Mouse (Mus musculus) cerebellum, adult (tissue): ENCODE results near the gene Lamb2.
A peak's percentile ranks its signal among the peaks of the same experiment; 100 is the strongest.

Experiments used
- ATAC-seq: cut with Nextera tagmentation; 2 replicates; pipeline ENCODE4 v1.9.2; 2017; ENCODE audit warnings: mild to moderate bottlenecking, moderate library complexity, mixed read lengths; ENCODE audit not compliant: insufficient number of reproducible peaks, low FRiP score, low TSS enrichment

Lamb2 gene

DNA sequence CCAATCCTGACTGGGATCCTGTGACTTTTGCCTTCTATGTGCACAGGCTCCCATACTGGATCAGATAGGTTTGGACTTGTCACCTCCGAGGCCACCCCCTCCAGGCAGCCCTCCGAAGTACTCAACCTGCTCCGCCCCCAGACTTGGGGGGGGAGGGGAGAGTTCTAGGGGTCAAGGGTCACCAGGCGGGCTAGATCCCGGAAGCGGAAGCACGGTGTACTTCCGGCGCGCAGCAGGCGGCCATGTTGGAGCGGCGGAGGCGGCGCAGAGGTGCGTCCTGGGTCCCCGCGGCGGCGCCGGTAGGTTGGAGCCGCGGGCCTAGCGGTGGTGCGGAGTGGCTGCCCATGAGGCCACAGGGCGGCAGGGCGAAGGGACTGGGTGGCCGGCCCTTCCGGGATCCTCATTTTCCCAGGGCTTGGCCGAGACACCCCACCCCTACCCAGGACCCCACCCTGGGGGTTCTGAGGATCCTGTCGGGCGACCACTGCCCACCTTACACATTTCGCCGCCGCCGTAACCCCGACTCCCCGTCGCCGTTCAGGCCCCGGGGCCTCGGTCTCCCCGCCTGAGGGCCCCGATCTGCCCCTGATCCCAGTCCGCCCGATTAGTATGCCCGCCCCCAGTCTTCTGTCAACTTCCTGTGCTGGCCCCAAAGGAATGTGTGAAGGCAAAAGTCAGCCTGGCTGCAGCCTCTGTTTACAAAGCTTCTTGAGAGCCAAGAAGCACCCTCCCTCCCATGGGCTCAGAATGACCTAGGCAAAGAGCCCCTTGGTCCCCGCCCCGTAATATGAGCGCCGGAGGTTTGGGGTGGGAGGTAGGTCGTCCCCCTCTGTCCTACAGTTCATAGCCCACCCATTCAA is 19.0 kb upstream of the Lamb2 start, which contains the start of gene Ccdc71:
TSS of gene Ccdc71 (plus strand) at position 209 of the 860 bp plus-strand sequence.
- peak; percentile 59; the same call in 1 of the 2 replicates for ATAC-seq

DNA sequence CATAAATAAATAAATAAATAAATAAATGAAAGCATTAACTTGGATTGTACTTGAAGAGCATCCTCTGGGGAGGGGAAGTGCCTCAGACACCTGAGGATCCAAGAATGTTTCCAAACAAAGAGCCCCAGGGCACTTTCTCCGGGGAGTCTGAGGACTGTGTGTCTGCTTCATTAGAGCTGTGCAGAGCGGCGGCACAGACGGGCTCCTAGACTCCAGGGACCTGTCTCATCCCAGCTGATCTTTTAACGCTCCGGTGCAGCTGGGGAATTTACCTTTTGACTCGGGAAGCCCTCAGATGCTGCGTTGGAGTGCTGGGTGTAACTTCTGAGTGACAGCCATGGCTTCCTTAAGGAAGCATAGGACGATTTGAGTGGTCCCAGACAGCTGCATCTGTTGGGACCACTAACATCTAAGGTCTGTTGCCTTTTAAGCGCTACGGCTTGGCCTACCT is 18.3 kb upstream of the Lamb2 start, which contains the start of gene Klhdc8b:
TSS of gene Klhdc8b (minus strand) at position 401 of the 451 bp plus-strand sequence.
- ATAC-seq = no peak

DNA sequence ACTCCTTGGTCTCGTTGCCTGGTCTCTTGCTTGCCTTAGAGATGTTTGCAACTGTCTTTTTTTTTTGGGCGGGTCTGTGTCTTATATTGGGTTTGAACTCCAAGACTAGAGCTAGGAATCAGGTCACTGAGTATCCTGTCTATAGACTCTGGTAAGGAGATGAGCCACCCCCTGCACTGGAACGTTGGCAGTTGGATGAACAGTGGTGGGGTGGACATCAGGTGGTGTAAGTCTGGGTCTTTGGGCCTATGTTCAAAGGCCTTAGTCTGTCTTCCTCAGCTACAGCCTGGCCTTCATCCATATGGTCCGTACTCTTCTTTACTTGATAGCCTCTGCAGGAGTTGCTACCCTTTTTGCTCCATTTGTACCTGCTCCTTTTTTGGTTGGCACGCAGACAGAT is 17.9 kb upstream of the Lamb2 start:
- ATAC-seq = no peak

DNA sequence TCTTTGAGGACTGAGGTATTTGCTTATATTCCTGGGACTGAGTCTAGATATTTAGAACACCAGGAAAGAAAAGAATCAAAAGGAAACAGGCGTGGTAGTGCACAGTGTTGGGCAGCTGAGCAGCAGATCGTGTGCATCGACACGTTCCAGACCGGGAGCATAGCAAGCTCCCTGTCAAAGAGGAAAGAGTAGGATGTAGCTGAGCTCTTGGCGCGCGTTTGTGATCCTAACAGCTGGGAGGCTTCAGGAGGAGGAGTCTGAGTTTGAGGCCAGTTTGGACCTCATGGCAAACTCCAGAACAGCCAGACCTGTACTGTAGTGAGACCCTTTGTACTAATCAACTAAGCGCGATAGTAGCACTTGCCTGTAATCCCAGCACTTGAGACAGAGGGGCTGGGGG is 17.3 kb upstream of the Lamb2 start:
- ATAC-seq = no peak

DNA sequence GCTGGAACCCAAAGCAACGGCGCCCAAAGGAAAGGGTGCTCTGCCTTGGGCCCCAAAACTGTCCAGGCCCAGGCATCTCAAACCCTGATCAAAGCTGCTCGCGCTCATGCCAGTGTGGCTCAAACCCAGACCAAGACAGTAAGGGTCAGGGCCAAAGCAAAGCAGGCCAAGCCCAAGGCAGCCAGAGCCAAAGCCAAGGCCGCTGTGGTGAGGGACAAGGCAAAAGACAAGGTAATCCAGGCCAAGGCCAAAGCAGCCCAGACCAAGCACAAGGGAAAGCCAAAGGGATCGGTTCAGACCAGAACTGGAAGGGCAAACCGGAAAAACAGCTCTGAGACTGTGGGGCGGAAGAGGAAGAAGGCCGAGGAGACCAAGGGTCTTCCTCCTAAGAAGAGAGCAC is 15.8 kb upstream of the Lamb2 start:
- no peak for ATAC-seq

DNA sequence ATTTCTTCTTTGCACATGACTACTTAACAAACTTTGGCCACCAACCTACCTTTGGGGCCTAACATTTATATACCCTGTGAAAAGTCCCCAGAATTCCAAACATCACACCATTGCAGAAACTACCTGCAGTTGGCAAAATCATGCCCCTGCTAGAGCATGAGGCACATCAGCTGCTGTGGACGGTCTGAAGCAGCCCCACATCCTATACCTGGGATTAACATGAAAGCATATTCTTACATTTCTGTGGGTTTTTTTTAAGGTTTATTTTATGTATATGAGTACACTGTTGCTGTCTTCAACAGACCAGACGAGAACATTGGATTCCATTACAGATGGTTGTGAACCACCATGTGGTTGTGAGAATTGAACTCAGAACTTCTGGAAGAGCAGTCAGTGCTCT is 13.3 kb upstream of the Lamb2 start:
- ATAC-seq = no peak

DNA sequence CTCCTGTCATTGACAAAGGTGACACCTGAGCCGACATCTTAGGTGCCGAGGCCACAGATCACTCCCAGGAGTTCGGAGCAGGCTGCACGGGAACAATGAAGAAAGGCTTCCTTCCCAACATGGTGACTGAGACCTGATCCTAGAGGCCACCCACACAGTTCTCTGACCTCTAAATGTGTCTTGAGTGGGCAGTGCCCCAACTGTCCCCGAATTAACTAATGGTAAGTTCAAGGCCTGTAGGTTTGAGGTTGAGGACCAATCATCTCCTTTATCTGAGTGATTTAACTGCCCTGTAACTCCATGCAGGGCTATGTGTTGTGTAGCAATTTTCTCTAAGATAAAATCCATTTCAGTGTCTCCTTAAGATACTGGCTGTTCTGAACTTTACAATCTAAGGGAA is 10.1 kb upstream of the Lamb2 start:
- ATAC-seq = no peak

DNA sequence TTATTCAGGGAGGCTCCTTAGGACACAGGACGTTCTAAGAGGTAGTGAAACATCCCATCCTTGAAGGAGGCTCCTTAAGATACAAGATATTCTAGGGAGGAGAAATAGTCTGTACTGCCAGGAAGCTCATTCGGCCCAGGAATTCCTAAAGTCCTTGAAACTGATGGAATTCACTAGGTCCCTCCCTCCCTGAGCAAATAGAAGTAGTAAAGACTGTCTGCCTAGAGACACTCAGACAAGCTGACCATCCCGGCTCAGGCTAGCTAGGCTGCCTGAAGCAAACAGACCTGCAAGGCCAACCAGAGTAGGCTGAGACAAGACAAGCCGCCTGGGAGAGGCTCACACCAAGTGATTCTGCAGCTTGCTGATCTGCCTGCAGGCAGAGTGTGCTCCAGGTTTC is 9.7 kb upstream of the Lamb2 start:
- no peak for ATAC-seq

DNA sequence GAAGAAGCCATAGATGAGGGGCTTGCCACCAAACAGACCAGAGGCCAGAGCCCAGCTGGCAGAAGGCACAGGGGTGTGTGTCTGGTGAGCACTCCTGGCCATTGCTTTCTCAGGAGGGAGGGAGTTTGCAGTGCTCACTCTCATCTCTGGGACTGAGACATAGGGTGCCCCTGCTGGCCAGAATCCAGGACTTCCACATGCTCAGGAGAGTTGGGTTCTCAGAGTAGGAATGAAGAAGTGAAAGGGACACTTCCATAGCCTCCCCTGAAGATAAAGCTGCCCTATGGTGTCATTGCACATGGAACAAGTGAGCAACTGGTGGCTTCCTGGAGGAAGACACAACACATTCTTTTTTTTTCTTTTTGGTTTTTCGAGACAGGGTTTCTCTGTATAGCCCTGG is 5.0 kb upstream of the Lamb2 start:
- ATAC-seq = no peak

DNA sequence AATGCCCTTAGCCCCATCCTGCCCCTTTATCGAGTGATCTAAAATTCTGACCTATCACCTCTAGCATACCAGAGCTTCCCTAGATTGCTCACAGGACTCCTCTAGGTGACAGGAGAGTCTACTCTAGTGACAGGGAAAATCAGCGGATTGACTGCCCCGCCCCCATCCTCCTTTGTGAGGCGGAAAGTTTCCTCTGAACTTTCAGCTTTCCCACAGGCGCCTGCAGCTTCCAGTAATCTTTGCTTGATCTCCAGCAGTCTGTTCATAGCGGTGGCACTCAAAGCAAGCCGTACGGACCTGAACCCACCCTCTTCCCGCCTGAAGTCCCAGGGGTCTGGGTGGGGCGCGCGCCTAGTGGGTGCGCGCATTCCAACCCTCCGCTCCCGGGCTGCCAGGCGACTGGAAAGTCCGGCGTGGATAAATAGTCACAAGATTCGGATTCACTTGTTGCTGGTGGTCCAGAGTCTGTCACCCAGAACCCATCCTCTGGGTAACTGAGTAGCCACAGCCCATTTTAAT is 839 bp upstream of the Lamb2 start:
- ATAC-seq = no peak

DNA sequence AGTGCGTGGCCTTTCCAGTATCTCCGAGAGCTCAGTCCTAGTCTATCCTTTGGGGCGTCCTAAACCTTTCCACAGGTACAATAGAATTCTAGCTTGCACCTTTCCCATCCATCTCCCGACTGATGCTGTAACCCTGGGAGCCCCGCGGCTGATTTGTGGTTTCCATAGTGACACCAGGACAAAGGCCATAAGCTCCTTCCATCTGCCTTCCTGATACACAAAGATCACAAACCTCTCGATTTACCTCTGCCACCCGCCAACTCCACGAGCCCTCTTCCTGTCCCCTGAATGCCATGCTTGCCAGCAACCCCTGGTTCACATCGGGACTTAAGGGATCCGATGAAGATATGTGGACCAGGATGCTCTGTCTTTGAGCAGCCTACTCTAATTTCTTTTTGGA is 295 bp upstream of the Lamb2 start:
- ATAC-seq = no peak

DNA sequence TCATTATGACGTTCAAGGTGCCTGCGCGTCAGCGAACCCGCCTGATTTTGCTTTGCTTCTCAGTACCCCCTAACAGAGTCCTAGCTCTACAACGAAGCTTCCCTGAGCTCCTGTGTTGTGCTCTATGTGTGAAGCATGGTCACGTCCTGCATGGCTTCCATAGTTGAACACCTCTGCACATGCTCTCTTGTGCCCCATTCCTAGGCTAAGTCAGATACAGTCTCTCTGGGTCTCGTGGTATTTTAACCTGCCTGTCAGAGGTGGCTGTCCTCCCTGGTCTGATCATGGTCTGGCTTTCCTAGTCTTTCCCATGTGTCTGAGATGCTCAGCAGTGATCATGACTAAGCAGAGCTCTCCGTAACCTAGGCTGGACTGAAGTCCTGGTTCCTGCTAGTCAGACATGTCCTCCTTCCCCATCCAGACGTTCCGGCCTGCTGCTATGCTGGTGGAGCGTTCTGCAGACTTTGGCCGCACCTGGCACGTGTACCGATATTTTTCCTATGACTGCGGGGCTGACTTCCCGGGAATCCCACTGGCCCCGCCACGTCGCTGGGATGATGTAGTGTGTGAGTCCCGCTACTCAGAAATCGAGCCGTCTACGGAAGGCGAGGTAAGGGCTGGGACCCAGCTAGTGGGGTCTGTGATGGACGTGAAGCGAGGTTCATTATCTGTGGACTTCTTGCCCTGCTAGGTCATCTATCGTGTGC is 1.4 kb downstream of the Lamb2 start:
- no peak for ATAC-seq

DNA sequence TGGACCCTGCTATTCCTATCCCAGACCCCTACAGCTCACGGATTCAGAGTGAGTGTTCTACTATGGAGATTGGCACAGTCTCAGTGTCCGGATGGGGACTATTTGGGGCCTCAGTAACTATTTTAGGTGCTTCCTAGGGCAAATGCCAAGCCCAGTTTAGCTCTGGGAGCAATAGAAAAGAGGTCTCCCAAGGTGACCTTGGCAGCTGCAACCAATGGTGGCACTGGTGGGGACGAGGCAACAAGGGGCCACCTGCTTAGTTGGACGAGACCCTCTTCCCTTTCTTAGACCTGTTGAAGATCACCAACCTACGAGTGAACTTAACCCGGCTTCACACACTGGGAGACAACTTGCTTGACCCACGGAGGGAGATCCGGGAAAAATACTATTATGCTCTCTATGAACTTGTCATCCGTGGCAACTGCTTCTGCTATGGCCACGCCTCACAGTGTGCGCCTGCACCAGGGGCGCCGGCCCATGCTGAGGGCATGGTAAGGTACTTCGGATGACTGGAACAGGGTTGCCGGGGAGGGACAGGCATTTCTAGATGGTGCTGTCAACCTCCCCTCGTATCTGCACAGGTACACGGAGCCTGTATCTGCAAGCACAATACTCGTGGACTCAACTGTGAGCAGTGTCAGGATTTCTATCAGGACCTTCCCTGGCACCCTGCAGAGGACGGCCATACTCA is 2.1 kb downstream of the Lamb2 start:
- no peak for ATAC-seq

DNA sequence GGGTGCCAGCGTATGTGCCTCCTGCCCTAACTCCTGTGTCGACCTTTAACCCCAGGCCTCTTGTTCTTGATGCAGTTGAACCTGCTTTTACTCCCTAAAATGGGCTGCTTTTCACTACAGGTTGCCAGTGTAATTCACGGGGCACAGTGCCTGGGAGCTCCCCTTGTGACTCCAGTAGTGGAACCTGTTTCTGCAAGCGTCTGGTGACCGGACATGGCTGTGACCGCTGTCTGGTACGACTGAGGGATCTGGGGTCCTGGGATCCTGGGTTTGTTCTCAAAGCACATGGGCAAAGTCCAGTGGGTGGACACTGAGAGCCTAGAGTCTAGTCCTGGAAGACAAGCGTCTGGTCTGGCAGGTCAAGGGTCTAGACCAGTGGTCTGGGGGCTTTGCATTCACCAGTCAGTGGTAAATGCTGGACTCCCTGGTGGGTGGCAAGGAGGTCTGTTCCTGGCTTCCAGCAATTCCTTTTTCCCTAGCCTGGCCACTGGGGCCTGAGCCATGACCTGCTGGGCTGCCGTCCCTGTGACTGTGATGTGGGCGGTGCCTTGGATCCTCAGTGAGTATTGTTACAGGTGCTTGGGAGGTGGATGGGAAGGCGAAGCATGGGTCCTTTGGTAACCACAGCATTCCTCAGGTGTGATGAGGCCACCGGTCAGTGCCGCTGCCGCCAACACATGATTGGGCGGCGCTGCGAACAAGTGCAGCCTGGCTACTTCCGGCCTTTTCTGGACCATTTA is 3.7 kb downstream of the Lamb2 start:
- no peak for ATAC-seq

DNA sequence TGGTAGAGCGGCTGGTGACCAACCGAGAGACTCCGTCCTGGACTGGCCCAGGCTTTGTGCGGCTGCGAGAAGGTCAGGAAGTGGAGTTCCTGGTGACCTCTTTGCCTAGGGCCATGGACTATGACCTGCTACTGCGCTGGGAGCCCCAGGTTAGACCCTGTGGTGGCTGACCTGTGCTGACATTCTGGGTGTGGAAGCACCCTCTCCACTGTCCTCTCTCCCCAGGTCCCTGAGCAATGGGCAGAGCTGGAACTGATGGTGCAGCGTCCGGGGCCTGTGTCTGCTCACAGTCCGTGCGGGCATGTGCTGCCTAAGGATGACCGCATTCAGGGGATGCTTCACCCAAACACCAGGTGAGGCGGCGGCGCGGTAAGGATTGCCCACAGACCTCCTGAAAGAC is 4.5 kb downstream of the Lamb2 start:
- ATAC-seq = no peak

DNA sequence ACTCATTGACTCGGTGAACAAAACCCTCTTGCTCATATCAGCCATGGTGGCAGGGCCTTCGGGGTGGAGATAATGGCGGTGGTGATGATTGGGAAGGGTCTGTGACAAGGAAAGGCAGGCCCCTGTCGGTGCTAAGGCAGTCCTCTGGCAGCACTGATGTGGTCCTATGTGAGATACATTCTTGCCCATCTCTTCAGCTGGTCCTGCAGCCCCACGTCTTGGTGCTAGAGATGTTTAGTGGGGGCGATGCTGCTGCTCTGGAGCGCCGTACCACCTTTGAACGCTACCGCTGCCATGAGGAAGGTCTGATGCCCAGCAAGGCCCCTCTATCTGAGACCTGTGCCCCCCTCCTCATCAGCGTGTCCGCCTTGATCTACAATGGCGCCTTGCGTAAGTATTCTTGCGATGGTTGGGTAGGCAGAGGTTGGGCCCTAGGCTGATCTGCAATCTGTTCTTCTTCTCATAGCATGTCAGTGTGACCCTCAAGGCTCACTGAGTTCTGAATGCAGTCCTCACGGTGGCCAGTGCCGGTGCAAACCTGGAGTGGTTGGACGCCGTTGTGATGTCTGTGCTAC is 5.9 kb downstream of the Lamb2 start:
- no peak for ATAC-seq

DNA sequence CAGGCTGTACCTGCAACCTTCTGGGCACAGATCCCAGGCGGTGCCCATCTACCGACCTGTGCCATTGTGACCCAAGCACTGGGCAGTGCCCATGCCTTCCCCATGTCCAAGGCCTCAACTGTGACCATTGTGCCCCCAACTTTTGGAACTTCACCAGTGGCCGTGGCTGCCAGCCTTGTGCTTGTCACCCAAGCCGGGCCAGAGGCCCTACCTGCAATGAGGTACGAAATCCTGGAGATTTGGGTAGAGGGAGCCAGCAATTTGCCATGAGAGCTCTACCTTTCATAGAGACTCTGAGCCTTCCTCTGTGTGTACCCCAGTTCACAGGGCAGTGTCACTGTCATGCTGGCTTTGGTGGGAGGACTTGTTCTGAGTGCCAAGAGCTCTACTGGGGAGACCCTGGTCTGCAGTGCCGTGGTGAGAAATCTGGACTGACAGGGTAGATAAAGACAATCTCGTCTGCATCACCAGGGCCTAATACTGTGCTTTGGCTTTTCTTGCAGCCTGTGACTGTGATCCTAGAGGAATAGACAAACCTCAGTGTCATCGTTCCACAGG is 7.5 kb downstream of the Lamb2 start:
- ATAC-seq = no peak

DNA sequence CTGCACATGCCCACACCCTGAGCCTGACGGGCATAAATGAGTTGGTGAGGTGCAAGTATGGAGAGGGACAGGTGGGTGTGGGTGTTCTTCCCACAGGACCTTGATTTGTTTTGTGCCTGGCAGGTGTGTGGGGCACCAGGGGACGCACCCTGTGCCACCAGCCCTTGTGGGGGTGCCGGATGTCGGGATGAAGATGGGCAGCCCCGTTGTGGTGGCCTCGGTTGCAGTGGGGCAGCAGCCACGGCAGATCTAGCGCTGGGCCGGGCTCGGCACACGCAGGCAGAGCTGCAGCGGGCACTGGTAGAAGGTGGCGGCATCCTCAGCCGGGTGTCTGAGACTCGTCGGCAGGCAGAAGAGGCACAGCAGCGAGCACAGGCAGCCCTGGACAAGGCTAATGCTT is 8.9 kb downstream of the Lamb2 start:
- no peak for ATAC-seq

DNA sequence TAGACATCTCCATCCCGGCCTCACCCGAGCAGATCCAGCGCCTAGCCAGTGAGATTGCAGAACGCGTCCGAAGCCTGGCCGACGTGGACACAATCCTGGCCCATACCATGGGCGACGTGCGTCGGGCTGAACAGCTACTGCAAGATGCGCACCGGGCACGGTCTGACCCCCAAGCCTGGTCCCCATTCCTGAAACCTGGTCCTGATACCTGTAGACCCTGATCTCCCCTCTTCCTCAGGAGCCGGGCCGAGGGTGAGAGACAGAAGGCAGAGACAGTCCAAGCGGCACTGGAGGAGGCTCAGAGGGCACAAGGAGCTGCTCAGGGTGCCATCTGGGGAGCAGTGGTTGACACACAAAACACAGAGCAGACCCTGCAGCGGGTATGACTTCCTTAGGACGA is 9.7 kb downstream of the Lamb2 start:
- no peak for ATAC-seq
